In the genomic region with DNA sequence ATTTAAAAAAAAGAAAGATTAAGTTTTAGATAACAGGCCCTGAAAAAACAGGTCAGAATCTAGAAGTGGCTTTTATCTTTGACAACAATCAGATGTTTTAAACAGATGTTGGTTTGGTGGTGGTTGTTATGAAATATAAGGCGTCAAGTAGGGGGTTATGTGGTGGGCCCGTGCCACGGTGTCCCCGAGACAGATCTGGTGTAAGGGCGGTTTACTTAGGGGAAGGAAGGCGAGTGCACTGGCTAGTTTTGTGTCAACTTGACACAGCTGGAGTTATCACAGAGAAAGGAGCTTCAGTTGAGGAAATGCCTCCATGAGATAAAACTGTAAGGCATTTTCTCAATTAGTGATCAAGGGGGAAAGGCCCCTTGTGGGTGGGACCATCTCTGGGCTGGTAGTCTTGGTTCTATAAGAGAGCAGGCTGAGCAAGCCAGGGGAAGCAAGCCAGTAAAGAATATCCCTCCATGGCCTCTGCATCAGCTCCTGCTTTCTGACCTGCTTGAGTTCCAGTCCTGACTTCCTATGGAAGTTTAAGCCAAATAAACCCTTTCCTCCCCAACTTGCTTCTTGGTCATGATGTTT, we compare ENCODE assay signal across 7 mouse cellular contexts. TPM values are rescaled to one million over a fixed set of nuclear protein-coding genes. Genes with fewer than 3 reads are reported as not detected.
DNase-seq lines count a peak whose midpoint lies in the region; ATAC-seq and TF ChIP-seq lines count a peak whose summit lies in the region.
"Not testable (repeated sequence)": the region's sequence is repeated elsewhere in the genome, so short reads cannot be mapped to it uniquely, and the experiment has no call there.

No protein-coding gene starts in this region.

- 16% methylated on average over 6 of the region's 6 CpGs for WGBS in liver, embryonic 14.5 days (ENCODE audit: insufficient replicate concordance)

- DNase-seq in T-cell, adult 2 months (ENCODE audit: low spot score): peak; percentile 20
- DNase-seq in heart, adult 11 months: peak; percentile 80
- DNase-seq in liver: peak; percentile 39
- DNase-seq in liver, embryonic 14.5 days (ENCODE audit: low read depth in 3 of 3, low spot score in 3 of 3): not testable (repeated sequence)
- peak; percentile 15 to 28 for DNase-seq in thymus, postnatal 10 days (ENCODE audit: low spot score in 2 of 2)
- peak; percentile 47 for DNase-seq in thymus, postnatal 4 days

- TF ChIP-seq CTCF in liver, embryonic 14.5 days (IDR thresholded peaks at IDR 0.05; ENCODE audit: low read depth): not testable (repeated sequence)

- TF ChIP-seq EP300 in liver, embryonic 14.5 days (IDR thresholded peaks at IDR 0.05; ENCODE audit: low read depth): peak; percentile 21; the same call in 1 of the 2 replicates

- H3K4me3 ChIP-seq in liver, embryonic 14.5 days (ENCODE audit: insufficient read depth in 1 of 2, low read depth in 2 of 2, low read length in 2 of 2): not testable (repeated sequence)

- not testable (repeated sequence) for H3K36me3 ChIP-seq in liver, embryonic 14.5 days (replicated peaks; ENCODE audit: control insufficient read depth, insufficient read depth, low read depth)

- H3K4me2 ChIP-seq in liver, embryonic 14.5 days (ENCODE audit: low read depth): peak overlapping the region; percentile 28

- peaks cover 29 to 35% of the 10 kb centered on the region in 2 experiments for H3K4me1 ChIP-seq in liver, embryonic 14.5 days (replicated peaks; ENCODE audit: control insufficient read depth in 2 of 2, insufficient read depth in 2 of 2, low read length in 1 of 2)

- H3K27me3 ChIP-seq in liver, embryonic 14.5 days (ENCODE audit: control insufficient read depth, insufficient read depth, low read length): not testable (repeated sequence)

- H3K9ac ChIP-seq in liver, embryonic 14.5 days (replicated peaks): peak overlapping the region; percentile 46; the same call in 1 of the 2 replicates

- peak; percentile 68 for ATAC-seq in liver, embryonic 14.5 days (ENCODE audit: insufficient read depth)
- ATAC-seq in megakaryocyte, adult 5-6 weeks (ENCODE audit: poor library complexity, severe bottlenecking): peak; percentile 57; the same call in 1 of the 2 replicates

- peak overlapping the region; percentile 65 for H3K27ac ChIP-seq in liver, embryonic 14.5 days

- H3K9me3 ChIP-seq in liver, embryonic 14.5 days (ENCODE audit: control insufficient read depth, low read length): not testable (repeated sequence)

RNA-seq across cellular contexts. Expression of gene Adam17, which starts 5.4 kb away (rescaled TPM):
- 6.2 and 9.4 TPM in 2 replicates for polyA plus RNA-seq in liver, embryonic 14.5 days (2012; rRNA removed)
- 14.0 and 16.9 TPM in 2 replicates for polyA plus RNA-seq in liver, embryonic 14.5 days (2014; fragmentation: Nextera tagmentation; extraction: Ambion mirVana)
- total RNA-seq in megakaryocyte, adult 5-6 weeks (2015): 43.5 and 46.9 TPM in 2 replicates
- total RNA-seq in megakaryocyte, adult 5-6 weeks (2017): 73.9 and 77.0 TPM in 2 replicates

RNA-seq across cellular contexts. Expression of gene Ywhaq, which starts 38.6 kb away (rescaled TPM):
- 54.9 and 74.0 TPM in 2 replicates for polyA plus RNA-seq in liver, embryonic 14.5 days (2012; rRNA removed)
- polyA plus RNA-seq in liver, embryonic 14.5 days (2014; fragmentation: Nextera tagmentation; extraction: Ambion mirVana): 202 and 210 TPM in 2 replicates
- 265 and 275 TPM in 2 replicates for total RNA-seq in megakaryocyte, adult 5-6 weeks (2015)
- 136 and 156 TPM in 2 replicates for total RNA-seq in megakaryocyte, adult 5-6 weeks (2017)
